Mouse (Mus musculus) c-Kit-positive CD71-positive TER-119-positive erythroid progenitor cells, embryonic 14.5 days (primary cell): ENCODE measurements around the gene Vsnl1.

Experiments
- DNase-seq: peaks from one replicate; pipeline ENCODE4 v3.0.0-alpha.2; 2013; ENCODE audit warnings: low spot score

Gene Vsnl1

DNA sequence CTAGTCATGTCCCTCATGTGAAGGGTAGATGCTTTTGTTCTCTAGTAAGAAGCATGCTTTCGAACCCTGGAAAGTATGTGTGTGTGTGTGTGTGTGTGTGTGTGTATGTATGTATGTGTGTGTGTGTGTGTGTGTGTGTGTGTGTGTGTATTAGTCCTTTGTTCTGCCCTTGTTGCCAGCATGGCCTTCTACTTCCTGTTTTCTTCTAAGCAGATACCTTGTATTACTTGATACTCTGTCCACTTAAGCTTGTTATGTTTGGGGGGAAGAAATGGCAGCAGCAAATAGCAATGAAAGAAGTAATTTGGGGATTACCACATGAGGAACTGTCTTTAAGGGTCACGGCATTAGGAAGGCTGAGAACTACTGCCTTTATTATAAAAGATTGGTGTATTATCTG is 159.8 kb downstream of the Vsnl1 start:
- DNase-seq: no peak
